Mouse (Mus musculus): Measurements from ENCODE around the gene Tes. TPM values are rescaled to one million over a fixed set of nuclear protein-coding genes. Genes with fewer than 3 reads are reported as not detected.
A peak's percentile ranks its signal among the peaks of the same experiment; 100 is the strongest.

The Tes gene
- total and polyA plus RNA-seq, 2 experiments from 2014 or later = 12.1 to 22.1 TPM

- Histone ChIP-seq H3K4me1 (ENCODE audit: insufficient read depth, low read length) (peaks cover 2% of the 10 kb centered on the region; the same call in 1 of the 2 replicates), H3K27ac (ENCODE audit: low read depth, low read length) (no peak overlapping the region), H3K36me3 (ENCODE audit: insufficient read depth, low read length) (no peaks in the 10 kb centered on the region), H3K9me3 (ENCODE audit: low read length) (no peaks in the 10 kb centered on the region), H3K9ac (replicated peaks; ENCODE audit: low read length, poor library complexity, severe bottlenecking) (no peak overlapping the region), H3K4me2 (ENCODE audit: low read depth, low read length, poor library complexity, severe bottlenecking) (no peak overlapping the region), H3K4me3 (ENCODE audit: low read depth, low read length) (no peak overlapping the region), H3K27me3 (ENCODE audit: insufficient read depth, low read length) (no peaks in the 10 kb centered on the region)
- no peak for TF ChIP-seq CTCF (IDR thresholded peaks at IDR 0.05)
- 63% methylated on average over 5 of the region's 5 CpGs for WGBS
- no peak for ATAC-seq (ENCODE audit: low FRiP score)
- no peak for DNase-seq (ENCODE audit: low spot score)
Measured at GRCm38 (mm10) chr6:17114588-17114987, 49.6 kb downstream of the Tes start.

GRCm38 (mm10) chr6:17115046-17115790 lies 50.3 kb downstream of the Tes start:
- no peak overlapping the region for H3K4me2 ChIP-seq (ENCODE audit: low read depth, low read length, poor library complexity, severe bottlenecking)
- H3K9me3 ChIP-seq (ENCODE audit: low read length) = no peaks in the 10 kb centered on the region
- no peaks in the 10 kb centered on the region for H3K36me3 ChIP-seq (ENCODE audit: insufficient read depth, low read length)
- H3K4me1 ChIP-seq (ENCODE audit: insufficient read depth, low read length) = peaks cover 2% of the 10 kb centered on the region; the same call in 1 of the 2 replicates
- H3K27me3 ChIP-seq (ENCODE audit: insufficient read depth, low read length) = no peaks in the 10 kb centered on the region
- no peak overlapping the region for H3K27ac ChIP-seq (ENCODE audit: low read depth, low read length)
- no peak overlapping the region for H3K9ac ChIP-seq (replicated peaks; ENCODE audit: low read length, poor library complexity, severe bottlenecking)
- TF ChIP-seq CTCF (IDR thresholded peaks at IDR 0.05) = no peak
- WGBS = 86% methylated on average over 2 of the region's 2 CpGs
- H3K4me3 ChIP-seq (ENCODE audit: low read depth, low read length) = no peak overlapping the region
- ATAC-seq (ENCODE audit: low FRiP score) = no peak
- no peak for DNase-seq (ENCODE audit: low spot score)

- WGBS = 86% methylated on average over 7 of the region's 7 CpGs
Measured at GRCm38 (mm10) chr6:17119521-17120232, 54.7 kb downstream of the Tes start.

GRCm38 (mm10) chr6:17140021-17140420 lies 75.1 kb downstream of the Tes start:
- DNase-seq (ENCODE audit: low spot score) (no peak), ATAC-seq (ENCODE audit: low FRiP score) (no peak)
- 69% methylated on average over 2 of the region's 2 CpGs for WGBS
- TF ChIP-seq CTCF (IDR thresholded peaks at IDR 0.05) = no peak
- Histone ChIP-seq H3K27me3 (ENCODE audit: insufficient read depth, low read length) (no peaks in the 10 kb centered on the region), H3K4me2 (ENCODE audit: low read depth, low read length, poor library complexity, severe bottlenecking) (no peak overlapping the region), H3K9ac (replicated peaks; ENCODE audit: low read length, poor library complexity, severe bottlenecking) (no peak overlapping the region), H3K27ac (ENCODE audit: low read depth, low read length) (no peak overlapping the region), H3K4me3 (ENCODE audit: low read depth, low read length) (no peak overlapping the region), H3K4me1 (ENCODE audit: insufficient read depth, low read length) (no peaks in the 10 kb centered on the region), H3K36me3 (ENCODE audit: insufficient read depth, low read length) (no peaks in the 10 kb centered on the region), H3K9me3 (ENCODE audit: low read length) (no peaks in the 10 kb centered on the region)

More at GRCm38 (mm10) chr6:17119521-17120232, 54.7 kb downstream of the Tes start:
- Histone ChIP-seq H3K4me1 (ENCODE audit: insufficient read depth, low read length) (no peaks in the 10 kb centered on the region), H3K36me3 (ENCODE audit: insufficient read depth, low read length) (no peaks in the 10 kb centered on the region), H3K27me3 (ENCODE audit: insufficient read depth, low read length) (no peaks in the 10 kb centered on the region), H3K4me3 (ENCODE audit: low read depth, low read length) (no peak overlapping the region), H3K27ac (ENCODE audit: low read depth, low read length) (no peak overlapping the region), H3K9ac (replicated peaks; ENCODE audit: low read length, poor library complexity, severe bottlenecking) (no peak overlapping the region), H3K9me3 (ENCODE audit: low read length) (no peaks in the 10 kb centered on the region), H3K4me2 (ENCODE audit: low read depth, low read length, poor library complexity, severe bottlenecking) (no peak overlapping the region)
- DNase-seq (ENCODE audit: low spot score) (no peak), ATAC-seq (ENCODE audit: low FRiP score) (no peak)
- TF ChIP-seq CTCF (IDR thresholded peaks at IDR 0.05) = no peak

- Histone ChIP-seq H3K9me3 (ENCODE audit: low read length) (no peaks in the 10 kb centered on the region), H3K4me2 (ENCODE audit: low read depth, low read length, poor library complexity, severe bottlenecking) (no peak overlapping the region), H3K4me3 (ENCODE audit: low read depth, low read length) (no peak overlapping the region), H3K27ac (ENCODE audit: low read depth, low read length) (no peak overlapping the region), H3K9ac (replicated peaks; ENCODE audit: low read length, poor library complexity, severe bottlenecking) (no peak overlapping the region), H3K27me3 (ENCODE audit: insufficient read depth, low read length) (no peaks in the 10 kb centered on the region), H3K4me1 (ENCODE audit: insufficient read depth, low read length) (no peaks in the 10 kb centered on the region), H3K36me3 (ENCODE audit: insufficient read depth, low read length) (no peaks in the 10 kb centered on the region)
- no peak for TF ChIP-seq CTCF (IDR thresholded peaks at IDR 0.05)
- peak; percentile 38 for DNase-seq (ENCODE audit: low spot score)
- 22% methylated on average over 4 of the region's 4 CpGs for WGBS
- no peak for ATAC-seq (ENCODE audit: low FRiP score)
Measured at GRCm38 (mm10) chr6:17142577-17143359, 77.8 kb downstream of the Tes start.
